Mouse (Mus musculus): ENCODE results near the gene Gnptab. TPM values are rescaled to one million over a fixed set of nuclear protein-coding genes. Genes with fewer than 3 reads are reported as not detected.
A peak's percentile ranks its signal among the peaks of the same experiment; 100 is the strongest.
"Not testable (repeated sequence)": the region's sequence is repeated elsewhere in the genome, so short reads cannot be mapped to it uniquely, and the experiment has no call there.

Gnptab gene
- total and polyA plus RNA-seq, 3 experiments = 14.2 to 24.1 TPM; not detected in 1

DNA sequence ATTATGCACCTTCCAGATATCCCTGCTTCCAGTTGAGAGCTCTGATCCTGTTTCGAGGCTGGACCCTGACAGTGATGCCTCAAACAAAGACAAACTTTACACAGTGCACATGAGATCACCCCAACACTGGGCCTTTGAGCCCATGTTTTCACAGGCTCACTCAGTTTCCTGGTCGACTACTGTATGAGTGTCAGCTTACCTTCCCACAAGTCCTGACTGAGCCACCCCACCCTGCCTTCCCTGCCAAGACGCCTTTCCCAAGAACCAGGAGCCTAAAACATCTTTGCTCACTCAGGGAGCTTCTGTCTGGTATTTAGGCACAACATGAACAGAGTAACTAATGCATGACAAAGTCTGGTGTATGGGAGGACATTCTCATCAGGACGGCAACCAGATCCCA is 9.7 kb upstream of the Gnptab start:
- TF ChIP-seq MYB (IDR thresholded peaks at IDR 0.05; ENCODE audit: low read depth, low read length) (no peak), MEF2A (IDR thresholded peaks at IDR 0.05; ENCODE audit: extremely low read depth, insufficient replicate concordance, low read depth, low read length, poor library complexity, severe bottlenecking) (no peak)
- Histone ChIP-seq H3K79me2 (ENCODE audit: control insufficient read depth, insufficient read depth, low read length, poor library complexity) (no peaks in the 10 kb centered on the region), H3K36me3 (ENCODE audit: control insufficient read depth in 1 of 2, insufficient read depth in 2 of 2, low read length in 2 of 2) (no peaks in the 10 kb centered on the region; a peak in 1 of 4 replicates), H3K9ac (ENCODE audit: control insufficient read depth, low read depth, low read length, poor library complexity, severe bottlenecking) (no peak overlapping the region), H3K9me3 (replicated peaks; ENCODE audit: insufficient read depth, low read length) (no peaks in the 10 kb centered on the region), H3K27me3 (ENCODE audit: control insufficient read depth in 1 of 2, insufficient read depth in 2 of 2, low read length in 2 of 2) (no peaks in the 10 kb centered on the region), H3K4me1 (ENCODE audit: control insufficient read depth in 1 of 2, insufficient read depth in 2 of 2, low read length in 2 of 2) (no peaks in the 10 kb centered on the region), H3K4me3 (ENCODE audit: control insufficient read depth in 1 of 2, insufficient read depth in 1 of 2, low read depth in 2 of 2, low read length in 2 of 2) (no peak overlapping the region), H3K27ac (ENCODE audit: control insufficient read depth, low read depth, low read length) (no peak overlapping the region)
- DNase-seq (ENCODE audit: low read depth, low spot score) = no peak

GRCm38 (mm10) chr10:88371793-88372192 is 7.1 kb upstream of the Gnptab start:
- Histone ChIP-seq H3K27ac (ENCODE audit: control insufficient read depth, low read depth, low read length) (no peak overlapping the region), H3K36me3 (ENCODE audit: control insufficient read depth in 1 of 2, insufficient read depth in 2 of 2, low read length in 2 of 2) (peaks cover 0 to 2% of the 10 kb centered on the region in 2 experiments; a peak in 2 of 4 replicates), H3K27me3 (ENCODE audit: control insufficient read depth in 1 of 2, insufficient read depth in 2 of 2, low read length in 2 of 2) (no peaks in the 10 kb centered on the region), H3K9me3 (replicated peaks; ENCODE audit: insufficient read depth, low read length) (no peaks in the 10 kb centered on the region), H3K4me3 (ENCODE audit: control insufficient read depth in 1 of 2, insufficient read depth in 1 of 2, low read depth in 2 of 2, low read length in 2 of 2) (no peak overlapping the region), H3K79me2 (ENCODE audit: control insufficient read depth, insufficient read depth, low read length, poor library complexity) (no peaks in the 10 kb centered on the region), H3K4me1 (ENCODE audit: control insufficient read depth in 1 of 2, insufficient read depth in 2 of 2, low read length in 2 of 2) (no peaks in the 10 kb centered on the region; a peak in 1 of 4 replicates), H3K9ac (ENCODE audit: control insufficient read depth, low read depth, low read length, poor library complexity, severe bottlenecking) (no peak overlapping the region)
- peak; percentile 56 for DNase-seq (ENCODE audit: low read depth, low spot score)
- TF ChIP-seq SMC3 (IDR thresholded peaks at IDR 0.05; ENCODE audit: low read depth, low read length) = peak; percentile 31; the same call in 1 of the 2 replicates
- TF ChIP-seq POLR2AphosphoS5 (IDR thresholded peaks at IDR 0.05; ENCODE audit: borderline replicate concordance, low read depth, low read length) = no peak
- peak; percentile 60 to 79 (median 67) for TF ChIP-seq CTCF (IDR thresholded peaks at IDR 0.05 in 2 of 3, conservative IDR thresholded peaks at IDR 0.05 in 1 of 3; ENCODE audit: control insufficient read depth in 1 of 3, insufficient read depth in 1 of 3, low read depth in 2 of 3, low read length in 3 of 3, poor library complexity in 1 of 3, severe bottlenecking in 1 of 3)

GRCm38 (mm10) chr10:88372436-88372835 is 6.5 kb upstream of the Gnptab start:
- Histone ChIP-seq H3K79me2 (ENCODE audit: control insufficient read depth, insufficient read depth, low read length, poor library complexity) (no peaks in the 10 kb centered on the region), H3K36me3 (ENCODE audit: control insufficient read depth in 1 of 2, insufficient read depth in 2 of 2, low read length in 2 of 2) (peaks cover 0 to 6% of the 10 kb centered on the region in 2 experiments; a peak in 2 of 4 replicates), H3K27me3 (ENCODE audit: control insufficient read depth in 1 of 2, insufficient read depth in 2 of 2, low read length in 2 of 2) (no peaks in the 10 kb centered on the region), H3K27ac (ENCODE audit: control insufficient read depth, low read depth, low read length) (no peak overlapping the region), H3K4me1 (ENCODE audit: control insufficient read depth in 1 of 2, insufficient read depth in 2 of 2, low read length in 2 of 2) (peaks cover 0 to 3% of the 10 kb centered on the region in 2 experiments; a peak in 1 of 4 replicates), H3K9ac (ENCODE audit: control insufficient read depth, low read depth, low read length, poor library complexity, severe bottlenecking) (no peak overlapping the region), H3K4me3 (ENCODE audit: control insufficient read depth in 1 of 2, insufficient read depth in 1 of 2, low read depth in 2 of 2, low read length in 2 of 2) (no peak overlapping the region), H3K9me3 (replicated peaks; ENCODE audit: insufficient read depth, low read length) (no peaks in the 10 kb centered on the region)
- DNase-seq (ENCODE audit: low read depth, low spot score) = no peak
- TF ChIP-seq MXI1 (IDR thresholded peaks at IDR 0.05; ENCODE audit: low read depth, low read length) = no peak
- TF ChIP-seq UBTF (IDR thresholded peaks at IDR 0.05; ENCODE audit: borderline replicate concordance, insufficient read depth, low read depth, low read length) = no peak
- TF ChIP-seq SMC3 (IDR thresholded peaks at IDR 0.05; ENCODE audit: low read depth, low read length) = no peak
- no peak for TF ChIP-seq JUND (IDR thresholded peaks at IDR 0.05; ENCODE audit: low read depth, low read length)

GRCm38 (mm10) chr10:88372945-88373344 is 6.0 kb upstream of the Gnptab start:
- not testable (repeated sequence) for H3K9ac ChIP-seq (ENCODE audit: control insufficient read depth, low read depth, low read length, poor library complexity, severe bottlenecking); H3K4me3 ChIP-seq (ENCODE audit: control insufficient read depth in 1 of 2, insufficient read depth in 1 of 2, low read depth in 2 of 2, low read length in 2 of 2); H3K4me1 ChIP-seq (ENCODE audit: control insufficient read depth in 1 of 2, insufficient read depth in 2 of 2, low read length in 2 of 2); H3K9me3 ChIP-seq (replicated peaks; ENCODE audit: insufficient read depth, low read length); H3K27me3 ChIP-seq (ENCODE audit: control insufficient read depth in 1 of 2, insufficient read depth in 2 of 2, low read length in 2 of 2); H3K36me3 ChIP-seq (ENCODE audit: control insufficient read depth in 1 of 2, insufficient read depth in 2 of 2, low read length in 2 of 2); H3K27ac ChIP-seq (ENCODE audit: control insufficient read depth, low read depth, low read length); H3K79me2 ChIP-seq (ENCODE audit: control insufficient read depth, insufficient read depth, low read length, poor library complexity)
- peak; percentile 82 for DNase-seq (ENCODE audit: low read depth, low spot score)
- TF ChIP-seq GATA1 (IDR thresholded peaks at IDR 0.05; ENCODE audit: low read depth, low read length) (0 out of 2 replicates have a peak, but pooled peaks have one; percentile 2), MYC (IDR thresholded peaks at IDR 0.05; ENCODE audit: low read depth, low read length) (0 out of 2 replicates have a peak, but pooled peaks have one; percentile 45), MAFK (IDR thresholded peaks at IDR 0.05; ENCODE audit: borderline replicate concordance, low read depth, low read length) (peak; percentile 89), ELF1 (IDR thresholded peaks at IDR 0.05; ENCODE audit: low read depth, low read length) (0 out of 2 replicates have a peak, but pooled peaks have one; percentile 2), TBP (IDR thresholded peaks at IDR 0.05; ENCODE audit: low read depth, low read length) (peak; percentile 99)
